Mouse (Mus musculus) limb, embryonic 12.5 days (tissue): ENCODE results near the gene Nsd1. TPM values are rescaled to one million over a fixed set of nuclear protein-coding genes. Genes with fewer than 3 reads are reported as not detected.

Experiments used
- polyA plus RNA-seq: library from polyadenylated mRNA; unstranded; fragments of >200 nt; fragmentation: Nextera tagmentation; extraction: Ambion mirVana; gene quantifications from 2 replicates; pipeline ENCODE4 v1.2.1, GENCODE M21; 2016

Gene Nsd1
- polyA plus RNA-seq, 1 experiment from 2014 or later, result 91.8 TPM

Other genes starting within 250 kb of the Nsd1 start
- 0.37 and 0.40 TPM in 2 replicates for gene Hk3, start 188.4 kb upstream of the Nsd1 start, polyA plus RNA-seq
- gene Uimc1, start 109.5 kb upstream of the Nsd1 start, polyA plus RNA-seq, result 30.1 TPM in 2 replicates
- gene Zfp346, start 104.5 kb upstream of the Nsd1 start, polyA plus RNA-seq, result 27.5 and 27.7 TPM in 2 replicates
- gene Gm17617, start 76.2 kb upstream of the Nsd1 start, polyA plus RNA-seq, result not detected in 2 replicates
- gene Fgfr4, start 57.1 kb upstream of the Nsd1 start, polyA plus RNA-seq, result 6.1 and 7.4 TPM in 2 replicates
- gene Prelid1, start 110.7 kb downstream of the Nsd1 start, polyA plus RNA-seq, result 361 and 370 TPM in 2 replicates
- 108 and 109 TPM in 2 replicates for gene Rab24, start 112.2 kb downstream of the Nsd1 start, polyA plus RNA-seq
- 33.7 and 34.9 TPM in 2 replicates for gene Mxd3, start 120.0 kb downstream of the Nsd1 start, polyA plus RNA-seq
- gene Lman2, start 153.0 kb downstream of the Nsd1 start, polyA plus RNA-seq, result 92.9 and 99.8 TPM in 2 replicates
- gene Rgs14, start 159.9 kb downstream of the Nsd1 start, polyA plus RNA-seq, result 0.82 and 1.2 TPM in 2 replicates
- not detected in 2 replicates for gene Slc34a1, start 188.4 kb downstream of the Nsd1 start, polyA plus RNA-seq
- gene Pfn3, start 205.4 kb downstream of the Nsd1 start, polyA plus RNA-seq, result not detected in 2 replicates
- gene F12, start 217.0 kb downstream of the Nsd1 start, polyA plus RNA-seq, result 0.18 TPM in 1 of 2 replicates, not detected in the other
- 66.6 and 69.1 TPM in 2 replicates for gene Grk6, start 235.3 kb downstream of the Nsd1 start, polyA plus RNA-seq